Mouse (Mus musculus) regulatory T cell (primary cell): Measurements from ENCODE around the gene Rnf215.

ENCODE experiments used
- in situ Hi-C: fragments of 300-600 bp; cut with MboI, MseI; formaldehyde crosslinking; loops from one replicate; pipeline ENCODE4 v1.15.1; 2025; ENCODE audit warnings: high pct_unique_total_duplicates

Gene Rnf215

GRCm38 (mm10) chr11:4189182-4189581 lies 54.2 kb downstream of the Rnf215 start:
- in situ Hi-C loops: no loop called here

GRCm38 (mm10) chr11:4190677-4191076 lies 55.7 kb downstream of the Rnf215 start:
- in situ Hi-C loops: no loop called here
